Mouse (Mus musculus): ENCODE measurements around the gene 1700016C15Rik.

DNA sequence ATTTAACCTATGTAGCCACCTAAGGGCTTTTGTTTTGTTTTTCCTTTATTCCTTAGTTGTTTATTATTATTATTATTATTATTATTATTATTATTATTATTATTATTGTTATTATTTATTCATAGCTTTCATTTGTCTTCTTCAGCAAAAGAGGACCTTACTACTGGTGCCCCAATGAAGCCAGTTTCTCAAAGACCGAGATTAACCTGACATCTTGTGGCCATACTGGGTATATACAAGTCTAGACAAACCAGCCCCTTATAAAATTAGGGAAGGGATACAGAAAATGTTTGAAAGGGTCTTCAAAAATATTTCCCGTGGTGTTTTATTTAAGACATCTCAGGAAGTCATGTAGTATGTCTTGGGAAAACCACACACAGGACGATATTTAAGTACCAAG is 44.7 kb upstream of the 1700016C15Rik start:
- no peak for TF ChIP-seq CTCF (IDR thresholded peaks at IDR 0.05; ENCODE audit: insufficient read depth, low read depth, low read length)
- no peak for TF ChIP-seq POLR2A (IDR thresholded peaks at IDR 0.05; ENCODE audit: insufficient read depth, low read depth, low read length)
